Mouse (Mus musculus) forebrain, embryonic 12.5 days (tissue): Measurements from ENCODE around the gene Furin. TPM values are rescaled to one million over a fixed set of nuclear protein-coding genes. Genes with fewer than 3 reads are reported as not detected.

ENCODE experiments used
- ATAC-seq: fragments of 200-750 bp; cut with Nextera tagmentation; 2 replicates; pipeline ENCODE4 v1.8.0; 2017; ENCODE audit warnings: moderate TSS enrichment; ENCODE audit not compliant: low FRiP score
- H3K27ac ChIP-seq: fragments of 300-500 bp; sonication (generic); 2 replicates; pipeline ENCODE4 v1.5.1; 2016; ENCODE audit warnings: mild to moderate bottlenecking
- H3K27me3 ChIP-seq: fragments of 300-500 bp; sonication (generic); 2 replicates; pipeline ENCODE4 v1.6.1; 2016; ENCODE audit warnings: mild to moderate bottlenecking
- H3K36me3 ChIP-seq: fragments of 300-500 bp; sonication (generic); replicated peaks from 2 replicates; pipeline ENCODE4 v1.6.1; 2016; ENCODE audit warnings: mild to moderate bottlenecking
- H3K4me1 ChIP-seq: fragments of 300-500 bp; sonication (generic); 2 replicates; pipeline ENCODE4 v1.6.1; 2016
- H3K4me2 ChIP-seq: fragments of 300-500 bp; sonication (generic); 2 replicates; pipeline ENCODE4 v1.6.1; 2016; ENCODE audit warnings: mild to moderate bottlenecking, moderate library complexity
- H3K4me3 ChIP-seq: fragments of 300-500 bp; sonication (generic); replicated peaks from 2 replicates; pipeline ENCODE4 v1.5.1; 2016; ENCODE audit warnings: mild to moderate bottlenecking
- H3K9ac ChIP-seq: fragments of 300-500 bp; sonication (generic); 2 replicates; pipeline ENCODE4 v1.6.1; 2016; ENCODE audit warnings: mild to moderate bottlenecking
- H3K9me3 ChIP-seq: fragments of 300-500 bp; sonication (generic); 2 replicates; pipeline ENCODE4 v1.6.1; 2016
- WGBS: fragments of 180-500 bp; shearing (Covaris S2); methylation state at CpG from one replicate; pipeline ENCODE4 v1.1.7; 2016; 5-methylcytosine and 5-hydroxymethylcytosine counted together
- polyA plus RNA-seq: library from polyadenylated mRNA; unstranded; fragments of >200 nt; fragmentation: Nextera tagmentation; extraction: Ambion mirVana; gene quantifications from 2 replicates; pipeline ENCODE4 v1.2.1, GENCODE M21; 2016

Gene Furin
- polyA plus RNA-seq, 1 experiment from 2014 or later = 4.3 TPM

DNA sequence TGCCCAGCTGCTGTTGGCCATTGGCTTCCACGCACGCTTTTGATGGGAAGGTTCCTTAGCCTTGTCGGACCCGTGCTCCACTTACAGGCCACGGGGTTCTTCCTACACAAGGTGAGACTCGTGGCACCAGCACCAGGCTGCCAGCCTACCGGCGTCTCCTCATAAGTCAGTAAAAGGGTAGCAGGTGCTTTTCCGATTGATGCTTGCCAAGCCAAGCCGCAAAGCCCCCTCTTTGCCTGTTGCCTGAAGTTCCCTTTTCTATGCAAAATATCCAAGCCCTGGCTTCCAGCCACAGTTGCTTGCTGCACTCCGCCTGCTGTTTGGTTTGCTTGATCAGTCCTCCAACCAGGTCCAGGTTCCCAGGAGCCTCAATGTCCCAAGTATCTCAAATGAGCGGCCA, 31.4 kb downstream of the Furin start:
- ATAC-seq = no peak
- H3K4me3 ChIP-seq = no peak overlapping the region
- no peak overlapping the region for H3K9ac ChIP-seq
- H3K27ac ChIP-seq = no peak overlapping the region
- H3K36me3 ChIP-seq = no peaks in the 10 kb centered on the region
- peaks cover 3% of the 10 kb centered on the region; the same call in 1 of the 2 replicates for H3K27me3 ChIP-seq
- H3K4me1 ChIP-seq = peaks cover 20% of the 10 kb centered on the region
- 85% methylated on average over 12 of the region's 12 CpGs for WGBS
- H3K9me3 ChIP-seq = no peaks in the 10 kb centered on the region
- no peak overlapping the region for H3K4me2 ChIP-seq

GRCm38 (mm10) chr7:80373352-80373751, 31.9 kb downstream of the Furin start:
- no peak for ATAC-seq
- H3K27me3 ChIP-seq = peaks cover 3% of the 10 kb centered on the region; the same call in 1 of the 2 replicates

DNA sequence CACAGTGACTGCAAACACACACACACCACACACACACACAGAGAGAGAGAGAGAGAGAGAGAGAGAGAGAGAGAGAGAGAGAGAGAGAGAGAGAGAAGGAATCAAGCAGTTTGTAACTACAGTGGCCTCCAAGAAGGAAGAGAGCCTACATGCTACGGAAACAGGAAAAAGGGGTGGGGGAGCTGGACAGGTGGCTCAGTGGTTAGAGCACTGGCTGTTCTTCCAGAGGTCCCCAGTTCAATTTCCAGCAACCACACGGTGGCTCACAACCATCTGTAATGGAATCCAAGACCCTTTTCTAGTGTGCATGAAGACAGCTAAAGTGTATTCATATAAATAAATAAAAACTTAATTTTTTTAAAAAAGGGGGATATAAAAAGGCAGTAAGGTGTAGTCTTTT, 32.6 kb downstream of the Furin start:
- Histone ChIP-seq H3K4me2 (no peak overlapping the region), H3K4me3 (no peak overlapping the region), H3K4me1 (peaks cover 20% of the 10 kb centered on the region), H3K36me3 (peaks cover 10% of the 10 kb centered on the region), H3K27ac (no peak overlapping the region), H3K9ac (no peak overlapping the region), H3K27me3 (peaks cover 3% of the 10 kb centered on the region; the same call in 1 of the 2 replicates), H3K9me3 (no peaks in the 10 kb centered on the region)
- no peak for ATAC-seq
- WGBS = 61% methylated on average over 2 of the region's 2 CpGs

More at GRCm38 (mm10) chr7:80373352-80373751, 31.9 kb downstream of the Furin start:
- H3K4me2 ChIP-seq = no peak overlapping the region
- no peak overlapping the region for H3K4me3 ChIP-seq
- H3K27ac ChIP-seq = no peak overlapping the region
- H3K36me3 ChIP-seq = peaks cover 3% of the 10 kb centered on the region
- no peak overlapping the region for H3K9ac ChIP-seq
- 84% methylated on average over 4 of the region's 4 CpGs for whole genome bisulfite sequencing
- no peaks in the 10 kb centered on the region for H3K9me3 ChIP-seq
- H3K4me1 ChIP-seq = peaks cover 20% of the 10 kb centered on the region

DNA sequence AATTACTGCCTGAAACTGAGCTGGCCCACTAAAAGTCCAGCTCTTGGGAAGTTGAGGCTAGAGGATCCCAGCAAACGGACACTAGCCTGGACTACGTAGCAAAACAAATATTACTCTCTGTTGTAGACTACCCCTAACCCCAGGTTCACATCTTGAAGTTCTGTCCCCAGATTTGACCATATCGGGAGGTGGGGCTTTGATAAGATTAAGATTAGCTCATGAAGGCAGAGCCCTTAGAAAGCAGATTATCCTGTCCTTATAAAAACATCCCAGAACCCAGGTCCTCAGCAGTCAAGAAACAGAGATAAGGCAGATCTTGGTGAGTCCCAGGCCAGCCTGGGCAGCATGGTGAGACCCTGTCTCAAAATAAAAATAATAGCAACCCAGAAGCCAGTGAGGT, 33.1 kb downstream of the Furin start:
- no peak overlapping the region for H3K9ac ChIP-seq
- 83% methylated on average over 3 of the region's 3 CpGs for WGBS
- peaks cover 20% of the 10 kb centered on the region for H3K4me1 ChIP-seq
- no peaks in the 10 kb centered on the region for H3K9me3 ChIP-seq
- H3K27ac ChIP-seq = no peak overlapping the region
- H3K4me2 ChIP-seq = no peak overlapping the region
- H3K27me3 ChIP-seq = peaks cover 3% of the 10 kb centered on the region; the same call in 1 of the 2 replicates
- no peak overlapping the region for H3K4me3 ChIP-seq
- no peak for ATAC-seq
- peaks cover 15% of the 10 kb centered on the region for H3K36me3 ChIP-seq

GRCm38 (mm10) chr7:80371041-80371751, 34.0 kb downstream of the Furin start, which contains the start of gene Man2a2:
Gene Man2a2, minus strand, starts transcription at chr7:80371375.
- ATAC-seq = peak; percentile 86
- under 1% methylated on average over 75 of the region's 86 CpGs for WGBS

GRCm38 (mm10) chr7:80370649-80371040, 34.6 kb downstream of the Furin start:
- Histone ChIP-seq H3K9ac (peak overlapping the region; percentile 89), H3K4me2 (peak overlapping the region; percentile 82), H3K9me3 (no peaks in the 10 kb centered on the region), H3K36me3 (peaks cover 30% of the 10 kb centered on the region), H3K27ac (peak overlapping the region; percentile 68), H3K4me3 (peak overlapping the region; percentile 94), H3K27me3 (peaks cover 3% of the 10 kb centered on the region; the same call in 1 of the 2 replicates), H3K4me1 (peaks cover 16% of the 10 kb centered on the region)
- WGBS = under 1% methylated on average over 28 of the region's 31 CpGs
- peak; percentile 68 for ATAC-seq

More at GRCm38 (mm10) chr7:80371041-80371751, 34.0 kb downstream of the Furin start, which contains the start of gene Man2a2:
- peak within 1 kb of the TSS; percentile 68 for H3K27ac ChIP-seq
- peaks cover 20% of the 10 kb centered on the region for H3K4me1 ChIP-seq
- H3K9ac ChIP-seq = peak within 1 kb of the TSS; percentile 89
- peaks cover 3% of the 10 kb centered on the region; the same call in 1 of the 2 replicates for H3K27me3 ChIP-seq
- H3K9me3 ChIP-seq = no peaks in the 10 kb centered on the region
- peaks cover 25% of the 10 kb centered on the region for H3K36me3 ChIP-seq
- H3K4me2 ChIP-seq = peak within 1 kb of the TSS; percentile 82
- H3K4me3 ChIP-seq = peak within 1 kb of the TSS; percentile 94

GRCm38 (mm10) chr7:80369967-80370431, 35.2 kb downstream of the Furin start:
- peaks cover 16% of the 10 kb centered on the region for H3K4me1 ChIP-seq
- H3K4me2 ChIP-seq = peak overlapping the region; percentile 82
- WGBS = 64% methylated on average over 4 of the region's 4 CpGs
- peak overlapping the region; percentile 94 for H3K4me3 ChIP-seq
- peaks cover 3% of the 10 kb centered on the region; the same call in 1 of the 2 replicates for H3K27me3 ChIP-seq
- H3K27ac ChIP-seq = no peak overlapping the region
- H3K9ac ChIP-seq = peak overlapping the region; percentile 89
- H3K36me3 ChIP-seq = peaks cover 30% of the 10 kb centered on the region
- no peak for ATAC-seq
- no peaks in the 10 kb centered on the region for H3K9me3 ChIP-seq

- H3K9me3 ChIP-seq = no peaks in the 10 kb centered on the region
- peaks cover 3% of the 10 kb centered on the region; the same call in 1 of the 2 replicates for H3K27me3 ChIP-seq
- H3K36me3 ChIP-seq = peaks cover 36% of the 10 kb centered on the region
- no peak for ATAC-seq
- H3K4me1 ChIP-seq = peaks cover 16% of the 10 kb centered on the region
- H3K4me3 ChIP-seq = no peak overlapping the region
- H3K27ac ChIP-seq = no peak overlapping the region
- WGBS = 75% methylated on average over 5 of the region's 5 CpGs
- 0 out of 2 replicates have a peak overlapping the region, but pooled peaks have one; percentile 17 for H3K9ac ChIP-seq
- peak overlapping the region; percentile 82; the same call in 1 of the 2 replicates for H3K4me2 ChIP-seq
Measured at GRCm38 (mm10) chr7:80369461-80369860, 35.8 kb downstream of the Furin start.

DNA sequence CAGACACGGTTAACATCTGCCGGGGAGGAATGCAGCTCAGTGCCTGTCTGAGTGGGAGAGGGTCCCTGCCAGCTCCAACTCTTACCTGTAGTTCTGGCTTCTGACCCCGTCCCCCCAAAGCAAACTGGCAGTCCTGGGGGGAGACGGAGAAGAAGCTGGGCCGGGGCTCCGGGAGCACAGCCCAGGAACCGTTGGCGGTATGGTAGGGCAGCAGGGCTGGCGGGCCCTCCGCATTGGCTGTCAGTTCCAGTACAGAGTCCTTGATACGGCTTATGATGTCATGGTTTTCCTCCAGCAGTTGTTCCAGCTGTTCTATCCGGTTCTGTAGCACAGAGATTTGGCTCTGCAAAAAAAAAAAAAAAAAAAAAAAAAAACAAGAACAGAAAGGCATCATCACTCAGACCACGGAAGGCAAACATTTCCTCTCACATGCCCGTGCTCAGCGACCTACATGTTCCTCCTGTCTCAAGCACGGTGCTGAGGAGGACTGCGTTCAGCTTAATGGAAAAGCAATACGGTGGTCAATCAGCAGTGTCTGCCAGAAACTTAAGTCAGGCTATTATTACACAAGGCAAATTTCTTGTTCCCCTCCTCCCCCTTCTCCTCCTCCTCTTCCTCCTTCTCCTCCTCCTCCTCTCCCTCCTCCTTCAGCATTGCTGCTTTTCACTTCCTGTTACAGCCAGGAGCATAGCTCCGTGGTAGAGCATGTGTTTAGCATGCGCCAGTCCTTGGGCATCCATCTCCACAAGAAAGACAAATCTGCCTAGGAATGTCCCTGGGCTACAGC, 36.4 kb downstream of the Furin start:
- Histone ChIP-seq H3K9ac (0 out of 2 replicates have a peak overlapping the region, but pooled peaks have one; percentile 17), H3K9me3 (no peaks in the 10 kb centered on the region), H3K36me3 (peaks cover 42% of the 10 kb centered on the region), H3K4me1 (peaks cover 16% of the 10 kb centered on the region), H3K27me3 (peaks cover 3% of the 10 kb centered on the region; the same call in 1 of the 2 replicates), H3K4me3 (no peak overlapping the region), H3K27ac (no peak overlapping the region), H3K4me2 (0 out of 2 replicates have a peak overlapping the region, but pooled peaks have one; percentile 82)
- ATAC-seq = no peak
- 88% methylated on average over 20 of the region's 20 CpGs for WGBS

GRCm38 (mm10) chr7:80368009-80368408, 37.2 kb downstream of the Furin start:
- H3K27ac ChIP-seq = no peak overlapping the region
- H3K9ac ChIP-seq = no peak overlapping the region
- peaks cover 16% of the 10 kb centered on the region for H3K4me1 ChIP-seq
- no peak overlapping the region for H3K4me2 ChIP-seq
- H3K9me3 ChIP-seq = no peaks in the 10 kb centered on the region
- H3K27me3 ChIP-seq = peaks cover 3% of the 10 kb centered on the region; the same call in 1 of the 2 replicates
- WGBS = 92% methylated on average over 9 of the region's 9 CpGs
- H3K4me3 ChIP-seq = no peak overlapping the region
- peaks cover 50% of the 10 kb centered on the region for H3K36me3 ChIP-seq
- ATAC-seq = no peak

DNA sequence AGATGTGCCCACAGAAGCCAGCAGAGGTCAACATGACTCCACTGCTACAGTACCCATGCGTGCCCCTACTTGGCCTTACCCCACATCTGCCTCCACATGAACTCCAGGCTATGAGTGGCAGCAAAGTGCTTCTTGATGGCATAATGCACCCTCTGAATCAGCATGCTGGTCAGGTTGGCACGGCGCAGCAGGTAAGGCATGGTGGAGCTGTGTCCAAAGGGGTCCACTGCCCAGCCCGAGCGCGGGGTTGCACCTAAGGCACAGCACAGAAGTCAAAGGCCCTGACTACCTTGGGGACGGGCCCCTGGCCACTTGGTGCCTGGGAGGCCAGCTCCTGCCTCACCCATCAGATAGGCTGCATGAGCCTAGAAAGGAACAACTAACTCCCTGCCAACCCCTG, 38.0 kb downstream of the Furin start:
- H3K4me3 ChIP-seq = no peak overlapping the region
- peaks cover 16% of the 10 kb centered on the region for H3K4me1 ChIP-seq
- 98% methylated on average over 7 of the region's 7 CpGs for WGBS
- H3K9me3 ChIP-seq = no peaks in the 10 kb centered on the region
- no peak for ATAC-seq
- H3K4me2 ChIP-seq = no peak overlapping the region
- no peaks in the 10 kb centered on the region for H3K27me3 ChIP-seq
- H3K36me3 ChIP-seq = peaks cover 58% of the 10 kb centered on the region
- no peak overlapping the region for H3K27ac ChIP-seq
- H3K9ac ChIP-seq = no peak overlapping the region

- Histone ChIP-seq H3K27me3 (no peaks in the 10 kb centered on the region), H3K9me3 (no peaks in the 10 kb centered on the region), H3K9ac (no peak overlapping the region), H3K4me1 (peaks cover 16% of the 10 kb centered on the region), H3K4me3 (no peak overlapping the region), H3K27ac (no peak overlapping the region), H3K36me3 (peaks cover 73% of the 10 kb centered on the region), H3K4me2 (no peak overlapping the region)
- ATAC-seq = no peak
- WGBS = 82% methylated on average over 2 of the region's 2 CpGs
Measured at GRCm38 (mm10) chr7:80365759-80366158, 39.5 kb downstream of the Furin start.
